Mouse (Mus musculus) lung, adult 2 months (tissue): ENCODE data around the gene Gnas. TPM values are rescaled to one million over a fixed set of nuclear protein-coding genes. Genes with fewer than 3 reads are reported as not detected.

ENCODE experiments used
- DNase-seq: peaks from one replicate; pipeline ENCODE4 v3.0.0; 2022
- H3K4me1 ChIP-seq: fragments of 200-500 bp; 2 replicates; pipeline ENCODE4 v1.6.1; 2011; ENCODE audit warnings: low read length; ENCODE audit not compliant: control insufficient read depth, insufficient read depth
- H3K4me3 ChIP-seq: fragments of 200-500 bp; replicated peaks from 2 replicates; pipeline ENCODE3; 2011; ENCODE audit warnings: low read depth, mild to moderate bottlenecking, control low read depth, low read length; ENCODE audit errors: extremely low read depth
- CTCF ChIP-seq: fragments of 200-500 bp; IDR thresholded peaks from 2 replicates; pipeline ENCODE4 v1.5.1; 2011; ENCODE audit warnings: mild to moderate bottlenecking, low read length, control low read depth; ENCODE audit not compliant: insufficient read depth
- POLR2A ChIP-seq: fragments of 200-500 bp; IDR thresholded peaks from 2 replicates; pipeline ENCODE4 v1.6.1; 2011; ENCODE audit warnings: low read depth, mild to moderate bottlenecking, control low read depth, low read length, borderline replicate concordance; ENCODE audit errors: extremely low read depth
- WGBS: fragments of 180-500 bp; shearing (Covaris S2); methylation state at CpG from one replicate; pipeline ENCODE4 v1.1.7; 2018; 5-methylcytosine and 5-hydroxymethylcytosine counted together
- polyA plus RNA-seq: library from polyadenylated mRNA; depleted of rRNA; stranded (reverse); fragments of >200 nt; gene quantifications from 2 replicates; pipeline ENCODE4 v1.2.3, GENCODE M21; 2012

Gene Gnas
- polyA plus RNA-seq, 1 experiment, result 1,050 TPM

DNA sequence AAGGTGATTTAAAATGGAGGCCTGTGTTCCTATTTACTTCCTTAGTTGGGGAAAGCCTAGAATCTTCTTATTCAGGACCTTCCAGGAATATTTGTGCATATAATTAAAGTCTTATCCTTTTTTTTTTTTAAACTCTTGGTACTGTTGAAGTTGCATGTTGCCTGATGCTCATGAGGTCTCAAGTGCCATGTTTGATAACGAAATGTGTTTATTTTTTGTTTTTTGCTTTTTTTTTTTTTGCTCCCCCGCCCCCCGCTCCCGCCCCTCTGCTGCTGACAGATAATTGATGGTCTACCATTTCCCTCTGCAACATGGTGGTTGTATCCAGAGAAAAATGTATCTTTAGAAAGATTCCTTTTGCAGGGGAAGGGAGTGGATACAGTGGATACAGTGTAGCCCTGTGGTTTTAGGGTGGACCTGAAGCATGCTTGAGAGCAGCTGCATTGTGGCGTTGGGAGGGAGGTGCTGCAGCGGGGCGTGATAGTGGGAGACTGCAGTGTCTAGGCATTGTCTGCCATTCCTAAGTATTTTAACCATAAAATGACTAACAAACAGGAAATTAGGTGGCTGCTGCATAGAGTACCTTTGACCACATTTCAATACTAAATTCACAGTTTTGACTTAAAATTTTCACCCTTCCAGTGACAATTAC is 49.2 kb downstream of the Gnas start:
- TF ChIP-seq POLR2A (no peak), CTCF (no peak)
- WGBS, result 20% methylated on average over 7 of the region's 7 CpGs
- peaks cover 27% of the 10 kb centered on the region for H3K4me1 ChIP-seq
- no peak overlapping the region for H3K4me3 ChIP-seq
- DNase-seq, result no peak

DNA sequence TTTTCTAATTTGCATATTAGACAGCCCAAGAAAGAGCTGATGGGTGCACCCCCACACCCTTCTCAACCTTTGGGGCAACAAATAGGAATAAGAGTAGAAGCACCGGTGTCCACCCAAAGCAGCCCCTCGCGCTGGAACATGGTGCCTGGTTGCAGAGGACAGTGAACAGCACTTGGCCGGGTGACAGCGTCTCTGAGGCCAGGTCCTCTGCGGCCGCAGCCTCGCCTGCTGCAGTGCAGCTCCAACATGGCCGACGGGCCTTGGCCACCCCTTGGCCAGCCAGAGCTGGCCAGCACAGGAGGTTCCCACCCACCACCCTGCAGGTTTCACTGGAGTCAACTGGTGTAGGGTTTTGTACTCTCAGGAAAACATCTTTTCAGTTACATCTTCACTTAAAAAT is 50.3 kb downstream of the Gnas start:
- TF ChIP-seq POLR2A (no peak), CTCF (no peak)
- Histone ChIP-seq H3K4me3 (no peak overlapping the region), H3K4me1 (peaks cover 29% of the 10 kb centered on the region)
- peak; percentile 23 for DNase-seq
- 39% methylated on average over 10 of the region's 10 CpGs for whole genome bisulfite sequencing

DNA sequence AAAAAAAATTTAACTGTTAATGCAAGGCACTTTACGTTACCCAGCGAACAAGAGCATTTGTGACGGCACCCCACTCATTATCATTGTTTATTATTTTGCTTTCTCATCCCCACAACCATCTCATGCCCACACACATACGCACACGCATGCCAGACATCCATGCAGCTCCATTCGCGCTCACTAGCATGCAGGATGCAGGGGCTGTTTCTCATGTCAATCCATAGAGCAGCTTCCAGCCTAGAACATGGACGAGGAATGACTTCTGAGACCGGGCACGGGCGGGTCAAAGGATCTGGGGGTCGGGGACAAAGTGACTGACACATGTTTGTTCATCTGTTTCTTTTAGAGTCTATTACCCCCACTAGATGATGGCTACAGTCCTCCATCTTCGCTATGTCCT is 53.2 kb downstream of the Gnas start:
- TF ChIP-seq POLR2A, result no peak
- TF ChIP-seq CTCF, result no peak
- DNase-seq, result no peak
- 67% methylated on average over 13 of the region's 13 CpGs for WGBS
- H3K4me1 ChIP-seq, result peaks cover 34% of the 10 kb centered on the region
- H3K4me3 ChIP-seq, result no peak overlapping the region

DNA sequence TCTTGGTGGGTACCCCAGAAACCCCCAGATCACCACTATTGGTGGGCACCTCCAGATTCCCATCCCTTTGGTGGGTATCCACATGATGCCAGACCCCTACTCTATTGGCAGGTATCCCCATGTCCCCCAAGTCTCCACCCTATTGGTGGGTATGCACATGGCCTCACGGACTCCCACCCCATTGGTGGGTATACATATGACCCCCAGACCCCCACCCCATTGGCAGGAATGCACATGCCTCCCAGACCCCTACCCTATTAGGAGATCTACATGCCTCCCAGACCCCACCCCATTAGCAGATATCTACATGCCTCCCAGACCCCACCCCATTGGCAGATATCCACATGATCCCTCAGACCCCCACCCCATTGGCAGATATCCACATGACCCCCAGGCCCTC is 55.6 kb downstream of the Gnas start:
- H3K4me1 ChIP-seq, result peaks cover 36% of the 10 kb centered on the region
- no peak overlapping the region for H3K4me3 ChIP-seq
- no peak for DNase-seq
- TF ChIP-seq POLR2A (no peak), CTCF (no peak)
- WGBS, result 91% methylated on average over 1 of the region's 1 CpGs

DNA sequence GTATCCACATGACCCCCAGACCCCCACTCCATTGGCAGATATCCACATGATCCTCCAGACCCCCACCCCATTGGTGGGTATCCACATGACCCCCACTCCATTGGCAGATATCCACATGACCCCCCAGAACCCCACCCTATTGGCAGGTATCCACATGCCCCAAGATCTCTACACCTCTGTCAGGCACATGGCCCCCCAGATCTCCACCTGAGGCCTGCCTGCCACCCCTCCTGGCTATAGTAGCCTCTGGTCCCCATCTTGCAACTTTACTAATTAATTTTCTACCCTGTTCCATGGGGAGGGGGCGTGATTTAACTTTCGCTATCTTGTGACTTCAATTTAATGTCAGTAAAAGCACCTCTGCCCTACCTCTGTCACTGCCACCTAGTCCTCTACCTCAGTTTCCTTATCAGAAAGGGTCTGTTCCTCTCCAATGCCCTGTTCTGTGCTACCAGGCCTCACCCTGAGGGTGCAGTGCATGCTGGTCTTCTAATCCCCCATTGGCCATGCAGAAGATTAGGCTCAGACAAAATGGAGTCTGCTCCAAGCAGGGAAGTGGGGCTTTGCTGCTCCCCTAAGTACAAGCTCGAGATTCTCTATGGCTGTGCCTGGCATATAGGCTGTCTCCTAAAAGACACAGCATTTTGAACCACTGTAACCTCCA is 56.2 kb downstream of the Gnas start:
- WGBS, result 74% methylated on average over 3 of the region's 3 CpGs
- no peak for DNase-seq
- TF ChIP-seq CTCF (no peak), POLR2A (no peak)
- H3K4me3 ChIP-seq, result no peak overlapping the region
- peaks cover 35% of the 10 kb centered on the region for H3K4me1 ChIP-seq

DNA sequence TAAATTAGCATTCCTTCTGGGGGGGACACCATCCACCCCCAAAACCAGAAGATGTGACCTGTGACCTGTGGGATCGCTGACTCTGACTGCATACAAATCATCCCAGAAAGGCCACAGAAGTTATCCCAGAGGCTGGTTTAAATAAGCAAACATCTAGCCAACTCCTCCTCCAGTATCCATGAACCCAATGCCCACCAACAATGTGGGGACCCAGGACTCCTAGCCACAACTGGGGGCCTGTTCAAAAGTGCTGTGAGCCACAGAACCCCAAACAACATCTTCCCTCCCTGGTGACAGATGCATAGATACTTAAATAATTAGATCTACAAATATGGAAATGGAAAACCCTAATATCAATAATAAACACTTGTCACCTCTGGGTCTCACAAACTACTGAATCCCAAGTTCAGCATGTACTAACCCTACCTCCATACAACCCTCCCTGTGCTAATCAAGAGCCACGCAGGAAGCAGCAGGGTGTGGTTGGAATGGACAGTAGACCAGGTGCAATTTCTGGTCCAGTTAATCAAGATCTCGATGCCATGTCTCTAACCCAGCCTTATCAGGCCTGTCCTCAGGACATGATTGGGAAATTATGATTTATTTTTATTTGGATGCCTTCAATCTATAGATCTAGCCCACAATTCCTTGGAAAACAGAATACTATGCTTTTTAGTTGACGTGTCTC is 56.9 kb downstream of the Gnas start:
- TF ChIP-seq POLR2A, result no peak
- Histone ChIP-seq H3K4me1 (peaks cover 37% of the 10 kb centered on the region), H3K4me3 (no peak overlapping the region)
- 55% methylated on average over 4 of the region's 4 CpGs for WGBS
- no peak for DNase-seq

DNA sequence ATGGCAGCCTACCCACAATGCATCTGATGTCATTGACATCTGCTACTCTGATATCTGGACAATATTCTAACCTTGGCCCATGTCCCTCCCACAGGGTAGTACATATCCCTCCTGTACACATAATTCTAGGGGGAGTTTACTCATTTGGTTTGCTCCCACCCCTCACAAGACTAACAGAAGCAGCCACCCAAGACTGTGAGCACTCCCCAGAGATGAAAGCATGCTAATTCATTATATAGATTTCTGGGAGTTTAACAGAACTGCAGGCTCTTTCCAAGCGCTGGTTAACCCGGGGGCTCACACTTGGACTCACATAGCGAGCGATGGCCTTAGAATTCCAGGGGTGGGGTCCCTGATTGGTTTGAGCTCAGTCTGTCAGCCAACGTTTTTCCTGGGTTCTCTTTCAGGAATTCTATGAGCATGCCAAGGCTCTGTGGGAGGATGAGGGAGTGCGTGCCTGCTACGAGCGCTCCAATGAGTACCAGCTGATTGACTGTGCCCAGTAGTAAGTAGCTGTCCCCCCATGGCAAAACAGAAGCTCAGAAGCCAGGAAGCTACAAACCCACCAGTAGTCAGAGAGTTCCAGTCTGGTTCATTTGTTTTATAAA is 58.8 kb downstream of the Gnas start:
- Histone ChIP-seq H3K4me3 (no peak overlapping the region), H3K4me1 (peaks cover 29% of the 10 kb centered on the region)
- no peak for DNase-seq
- no peak for TF ChIP-seq POLR2A
- TF ChIP-seq CTCF, result no peak
- WGBS, result 38% methylated on average over 8 of the region's 8 CpGs

DNA sequence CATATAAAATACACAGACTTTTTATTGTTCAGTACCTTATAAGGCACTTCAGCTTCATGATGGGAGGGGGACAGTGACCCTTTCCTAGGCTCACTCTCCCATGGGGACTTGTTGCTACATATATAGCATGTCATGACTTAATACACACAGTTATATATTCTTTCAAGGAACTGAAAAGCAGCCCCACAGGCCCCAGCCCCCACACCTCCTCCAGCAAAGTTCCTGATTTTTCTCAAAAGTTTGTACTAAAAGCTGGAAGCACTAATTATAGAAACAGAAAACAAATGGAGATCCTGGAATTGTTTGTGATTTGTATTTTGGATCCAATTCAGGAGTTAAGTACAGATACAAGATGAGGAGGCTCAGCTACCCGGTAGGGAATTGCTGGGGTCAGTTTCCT is 59.4 kb downstream of the Gnas start:
- no peak for TF ChIP-seq POLR2A
- TF ChIP-seq CTCF, result no peak
- H3K4me1 ChIP-seq, result peaks cover 29% of the 10 kb centered on the region
- DNase-seq, result peak; percentile 16

DNA sequence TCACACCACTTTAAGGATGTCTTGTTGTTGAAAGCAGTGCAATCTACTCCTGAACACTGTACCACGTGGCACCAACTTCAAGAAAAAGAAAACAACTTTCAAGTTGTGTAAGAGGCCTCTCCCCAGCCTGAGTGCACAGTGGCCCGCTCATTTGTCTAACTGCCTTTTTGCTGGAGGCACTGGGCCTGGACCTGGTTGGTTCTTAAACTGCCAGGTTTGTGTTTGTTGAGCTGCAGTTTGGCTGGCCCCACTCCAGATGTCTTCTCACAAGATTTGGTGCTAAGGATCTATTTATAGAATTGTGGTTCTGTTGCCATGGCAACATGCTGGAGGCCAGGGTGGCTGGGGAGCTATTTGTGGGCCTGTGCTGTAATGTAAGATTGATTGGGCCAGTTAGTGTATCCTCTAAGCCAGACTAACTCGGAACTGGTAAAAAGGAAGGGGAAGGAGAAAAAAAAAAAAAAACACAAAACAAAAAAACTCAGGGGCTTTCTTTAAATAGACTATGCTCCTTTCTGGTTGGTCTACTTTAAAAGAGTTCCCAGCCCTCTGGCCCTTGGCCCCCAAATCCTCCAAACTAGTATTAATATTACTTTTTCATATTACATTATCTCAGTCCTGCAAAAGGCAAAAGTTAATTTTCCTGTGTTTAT is 60.0 kb downstream of the Gnas start:
- peak; percentile 76 for DNase-seq
- Histone ChIP-seq H3K4me1 (peaks cover 28% of the 10 kb centered on the region), H3K4me3 (no peak overlapping the region)
- TF ChIP-seq CTCF (no peak), POLR2A (no peak)
- WGBS, result 0% methylated on average over 3 of the region's 3 CpGs

More for the DNA sequence above, 59.4 kb downstream of the Gnas start:
- 0% methylated on average over 1 of the region's 1 CpGs for WGBS
- no peak overlapping the region for H3K4me3 ChIP-seq
